Mouse (Mus musculus) stomach, adult 2 months (tissue): Measurements from ENCODE around the gene Sez6l. TPM values are rescaled to one million over a fixed set of nuclear protein-coding genes. Genes with fewer than 3 reads are reported as not detected.

Experiments
- polyA plus RNA-seq: library from polyadenylated mRNA; depleted of rRNA; stranded (reverse); fragments of >200 nt; gene quantifications from 2 replicates; pipeline ENCODE4 v1.2.3, GENCODE M21; 2012; rRNA removed

Sez6l gene
- polyA plus RNA-seq = 0.28 and 0.30 TPM in 2 replicates

GRCm38 (mm10) chr5:112576993-112577670 is at the start of gene Sez6l:
Sez6l (minus strand) TSS chr5:112577185.

DNA sequence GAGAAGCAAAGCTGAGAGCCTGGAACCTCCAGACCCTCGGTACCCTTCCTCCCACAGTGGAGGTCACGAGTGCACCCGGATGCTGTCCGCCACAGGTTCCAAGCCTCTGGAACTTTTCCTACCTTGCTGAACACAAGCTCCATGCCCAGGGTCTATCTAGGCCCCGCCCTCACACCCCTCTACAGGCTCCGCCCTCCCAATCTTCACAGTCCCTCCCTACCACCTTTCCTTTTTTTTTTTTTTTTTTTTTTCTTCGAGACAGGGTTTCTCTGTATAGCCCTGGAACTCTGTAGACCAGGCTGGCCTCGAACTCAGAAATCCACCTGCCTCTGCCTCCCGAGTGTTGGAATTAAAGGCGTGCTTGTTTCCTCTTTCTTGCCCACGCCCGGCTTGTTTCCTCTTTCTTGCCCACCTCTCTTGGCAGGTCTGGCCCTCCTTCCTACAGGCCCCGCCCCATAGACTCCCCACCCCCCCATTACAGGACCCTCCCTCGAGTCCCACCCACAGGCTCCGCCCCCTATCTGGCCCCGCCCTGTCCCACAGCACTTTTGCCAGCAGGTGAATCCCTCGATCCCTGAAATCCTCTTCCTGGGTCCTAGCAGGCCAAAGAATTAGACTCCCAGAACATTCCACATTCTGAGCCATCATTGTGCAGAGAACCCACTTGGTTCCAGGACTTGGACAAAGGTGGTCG is 128.1 kb downstream of the Sez6l start, which contains the start of gene Gm6588:
Gene Gm6588, plus strand, starts transcription at position 680 of the 694 bp plus-strand sequence.

GRCm38 (mm10) chr5:112394779-112395443 is 182.1 kb downstream of the Sez6l start, which contains the start of gene Asphd2:
Asphd2 (minus strand) TSS chr5:112394866.

Other genes with a start within 250 kb of the Sez6l start
- gene Srrd, start 234.1 kb downstream of the Sez6l start, polyA plus RNA-seq = 17.3 and 20.5 TPM in 2 replicates
- gene Hps4, start 234.1 kb downstream of the Sez6l start, polyA plus RNA-seq = 21.6 and 30.6 TPM in 2 replicates
- not detected in 2 replicates for gene Gm6583, start 221.2 kb downstream of the Sez6l start, polyA plus RNA-seq
- 1.3 and 1.4 TPM in 2 replicates for gene Asphd2, start 182.3 kb downstream of the Sez6l start, polyA plus RNA-seq
- not detected in 2 replicates for gene Gm6588, start 127.8 kb downstream of the Sez6l start, polyA plus RNA-seq